Mouse (Mus musculus): Measurements from ENCODE around the gene Pafah2.

The Pafah2 gene

GRCm38 (mm10) chr4:134397121-134397520, 1.0 kb downstream of the Pafah2 start:
- TF ChIP-seq GATA4 (IDR thresholded peaks at IDR 0.05; ENCODE audit: insufficient replicate concordance, low read length), result no peak

- no peak for TF ChIP-seq GATA4 (IDR thresholded peaks at IDR 0.05; ENCODE audit: insufficient replicate concordance, low read length)
These were observed 1.6 kb downstream of the Pafah2 start for GRCm38 (mm10) chr4:134397732-134398131.

GRCm38 (mm10) chr4:134400206-134400605, 4.1 kb downstream of the Pafah2 start:
- no peak for TF ChIP-seq GATA4 (IDR thresholded peaks at IDR 0.05; ENCODE audit: insufficient replicate concordance, low read length)

- no peak for TF ChIP-seq GATA4 (IDR thresholded peaks at IDR 0.05; ENCODE audit: insufficient replicate concordance, low read length)
These were observed 5.1 kb downstream of the Pafah2 start for GRCm38 (mm10) chr4:134401181-134401661.

- no peak for TF ChIP-seq GATA4 (IDR thresholded peaks at IDR 0.05; ENCODE audit: insufficient replicate concordance, low read length)
These were observed 5.9 kb downstream of the Pafah2 start for GRCm38 (mm10) chr4:134401856-134402570.

GRCm38 (mm10) chr4:134402571-134403262, 6.6 kb downstream of the Pafah2 start:
- no peak for TF ChIP-seq GATA4 (IDR thresholded peaks at IDR 0.05; ENCODE audit: insufficient replicate concordance, low read length)

GRCm38 (mm10) chr4:134403721-134404120, 7.6 kb downstream of the Pafah2 start:
- TF ChIP-seq GATA4 (IDR thresholded peaks at IDR 0.05; ENCODE audit: insufficient replicate concordance, low read length), result no peak

GRCm38 (mm10) chr4:134409286-134409685, 13.2 kb downstream of the Pafah2 start:
- no peak for TF ChIP-seq GATA4 (IDR thresholded peaks at IDR 0.05; ENCODE audit: insufficient replicate concordance, low read length)

- no peak for TF ChIP-seq GATA4 (IDR thresholded peaks at IDR 0.05; ENCODE audit: insufficient replicate concordance, low read length)
These were observed 20.1 kb downstream of the Pafah2 start for GRCm38 (mm10) chr4:134416177-134416576.

- TF ChIP-seq GATA4 (IDR thresholded peaks at IDR 0.05; ENCODE audit: insufficient replicate concordance, low read length), result no peak
These were observed 20.5 kb downstream of the Pafah2 start for GRCm38 (mm10) chr4:134416602-134417001.

- TF ChIP-seq GATA4 (IDR thresholded peaks at IDR 0.05; ENCODE audit: insufficient replicate concordance, low read length), result no peak
These were observed 21.0 kb downstream of the Pafah2 start for GRCm38 (mm10) chr4:134417111-134417510.

GRCm38 (mm10) chr4:134421971-134422370, 25.9 kb downstream of the Pafah2 start:
- no peak for TF ChIP-seq GATA4 (IDR thresholded peaks at IDR 0.05; ENCODE audit: insufficient replicate concordance, low read length)

GRCm38 (mm10) chr4:134423949-134424348, 27.8 kb downstream of the Pafah2 start:
- no peak for TF ChIP-seq GATA4 (IDR thresholded peaks at IDR 0.05; ENCODE audit: insufficient replicate concordance, low read length)

GRCm38 (mm10) chr4:134425088-134425487, 29.0 kb downstream of the Pafah2 start:
- TF ChIP-seq GATA4 (IDR thresholded peaks at IDR 0.05; ENCODE audit: insufficient replicate concordance, low read length), result no peak

- TF ChIP-seq GATA4 (IDR thresholded peaks at IDR 0.05; ENCODE audit: insufficient replicate concordance, low read length), result no peak
These were observed 34.4 kb downstream of the Pafah2 start for GRCm38 (mm10) chr4:134430381-134431004.

Data from liver, adult (tissue).